Mouse (Mus musculus) forebrain, embryonic 13.5 days (tissue): Measurements from ENCODE around the gene Fam122b. TPM values are rescaled to one million over a fixed set of nuclear protein-coding genes. Genes with fewer than 3 reads are reported as not detected.

ENCODE experiments used
- polyA plus RNA-seq: library from polyadenylated mRNA; unstranded; fragments of >200 nt; fragmentation: Nextera tagmentation; extraction: Ambion mirVana; gene quantifications from 2 replicates; pipeline ENCODE4 v1.2.1, GENCODE M21; 2015

Fam122b gene
- polyA plus RNA-seq, 1 experiment from 2014 or later = 5.0 TPM

Other genes starting within 250 kb of the Fam122b start
- 0.79 and 1.0 TPM in 2 replicates for gene Plac1, start 29.7 kb downstream of the Fam122b start, polyA plus RNA-seq
- gene Fam122c, start 3.6 kb upstream of the Fam122b start, polyA plus RNA-seq = not detected in 2 replicates
- 58.8 and 62.6 TPM in 2 replicates for gene Mospd1, start 100.7 kb upstream of the Fam122b start, polyA plus RNA-seq
- not detected in 2 replicates for gene Etd, start 165.1 kb upstream of the Fam122b start, polyA plus RNA-seq